Mouse (Mus musculus): ENCODE data around the gene Vkorc1l1. TPM values are rescaled to one million over a fixed set of nuclear protein-coding genes. Genes with fewer than 3 reads are reported as not detected.

The Vkorc1l1 gene
- polyA plus RNA-seq, 1 experiment = 8.8 TPM

DNA sequence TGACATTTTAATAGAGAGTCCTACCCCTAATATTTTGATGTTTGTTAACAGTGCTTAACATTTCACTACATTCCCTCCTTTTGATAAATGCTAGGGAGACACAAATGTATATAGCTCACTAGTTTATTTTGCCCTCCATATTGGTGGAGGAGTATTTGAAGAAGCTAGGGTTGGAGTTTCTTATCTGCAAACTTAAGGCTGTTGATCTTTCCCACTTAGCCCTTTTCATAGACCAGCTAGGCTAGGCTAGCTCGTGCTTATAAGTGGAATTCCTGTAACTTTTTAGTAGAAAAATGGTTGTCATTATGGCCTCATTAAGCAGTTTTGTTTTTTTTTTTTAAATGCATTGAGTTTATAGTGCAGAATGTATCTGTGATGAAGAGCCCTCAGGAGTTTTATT lies 1.6 kb downstream of the Vkorc1l1 start:
- H3K4me1 ChIP-seq (ENCODE audit: control insufficient read depth, insufficient read depth, insufficient read length, low read length) = no peaks in the 10 kb centered on the region
- no peak overlapping the region for H3K27ac ChIP-seq (ENCODE audit: insufficient read depth, low read depth, low read length)
- TF ChIP-seq CTCF (IDR thresholded peaks at IDR 0.05; ENCODE audit: extremely low read depth, insufficient read length, insufficient replicate concordance, low read depth, low read length) = no peak
- no peak for TF ChIP-seq POLR2A (IDR thresholded peaks at IDR 0.05; ENCODE audit: low read depth, low read length)
- H3K27me3 ChIP-seq (ENCODE audit: control insufficient read depth, insufficient read depth, low read length) = no peaks in the 10 kb centered on the region
- no peaks in the 10 kb centered on the region for H3K36me3 ChIP-seq (ENCODE audit: control insufficient read depth, insufficient read depth, low read length)
- 73% methylated on average over 1 of the region's 1 CpGs for WGBS
- no peak overlapping the region for H3K4me3 ChIP-seq (ENCODE audit: low read depth, low read length)

DNA sequence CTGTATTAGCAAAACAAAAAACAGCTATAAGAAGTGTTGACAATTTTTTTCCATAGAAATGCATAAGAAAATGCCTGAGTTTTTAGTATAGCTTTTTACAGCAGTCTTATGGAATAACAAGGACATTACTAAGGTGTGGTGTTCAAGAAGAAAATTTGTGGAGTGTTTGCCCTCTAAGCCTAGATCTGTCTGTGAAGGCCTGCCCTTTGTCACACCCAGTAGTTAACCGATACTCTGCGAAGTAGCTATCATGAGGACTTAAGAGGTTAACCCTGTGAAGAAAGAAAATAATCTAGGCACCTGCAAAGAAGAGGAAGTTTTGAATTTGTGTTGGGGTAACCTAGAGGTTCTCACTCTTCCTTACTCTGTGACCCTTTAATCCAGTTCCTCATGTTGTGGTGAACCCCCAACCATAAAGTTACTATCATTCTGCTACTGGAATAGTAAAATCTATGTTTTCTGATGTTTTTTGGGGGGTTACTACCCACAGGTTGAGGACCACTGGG lies 5.8 kb downstream of the Vkorc1l1 start:
- no peaks in the 10 kb centered on the region for H3K27me3 ChIP-seq (ENCODE audit: control insufficient read depth, insufficient read depth, low read length)
- H3K27ac ChIP-seq (ENCODE audit: insufficient read depth, low read depth, low read length) = no peak overlapping the region
- TF ChIP-seq POLR2A (IDR thresholded peaks at IDR 0.05; ENCODE audit: low read depth, low read length) = no peak
- no peak for TF ChIP-seq CTCF (IDR thresholded peaks at IDR 0.05; ENCODE audit: extremely low read depth, insufficient read length, insufficient replicate concordance, low read depth, low read length)
- no peaks in the 10 kb centered on the region for H3K4me1 ChIP-seq (ENCODE audit: control insufficient read depth, insufficient read depth, insufficient read length, low read length)
- H3K4me3 ChIP-seq (ENCODE audit: low read depth, low read length) = no peak overlapping the region
- 49% methylated on average over 2 of the region's 2 CpGs for WGBS
- H3K36me3 ChIP-seq (ENCODE audit: control insufficient read depth, insufficient read depth, low read length) = no peaks in the 10 kb centered on the region

DNA sequence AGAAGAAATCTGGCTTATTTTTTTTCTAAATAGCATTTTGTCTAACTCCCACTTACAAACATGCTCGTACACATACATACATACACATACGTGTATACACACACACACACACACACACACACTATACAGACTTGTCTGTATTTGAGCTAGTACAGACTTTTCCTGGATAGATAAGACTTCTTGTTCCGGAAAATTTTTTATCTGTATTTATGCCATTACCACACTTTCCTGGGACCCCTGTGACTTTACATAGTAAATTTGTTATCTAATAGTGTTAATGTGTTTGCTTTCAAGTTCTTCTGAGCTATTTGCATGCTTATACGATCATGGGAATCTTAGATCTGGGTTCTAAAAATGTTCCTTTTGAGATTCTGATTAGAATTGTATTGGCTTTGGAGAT lies 10.4 kb downstream of the Vkorc1l1 start:
- TF ChIP-seq POLR2A (IDR thresholded peaks at IDR 0.05; ENCODE audit: low read depth, low read length) (no peak), CTCF (IDR thresholded peaks at IDR 0.05; ENCODE audit: extremely low read depth, insufficient read length, insufficient replicate concordance, low read depth, low read length) (no peak)
- Histone ChIP-seq H3K36me3 (ENCODE audit: control insufficient read depth, insufficient read depth, low read length) (no peaks in the 10 kb centered on the region), H3K27me3 (ENCODE audit: control insufficient read depth, insufficient read depth, low read length) (no peaks in the 10 kb centered on the region), H3K4me3 (ENCODE audit: low read depth, low read length) (no peak overlapping the region), H3K4me1 (ENCODE audit: control insufficient read depth, insufficient read depth, insufficient read length, low read length) (no peaks in the 10 kb centered on the region), H3K27ac (ENCODE audit: insufficient read depth, low read depth, low read length) (no peak overlapping the region)
- WGBS = 82% methylated on average over 4 of the region's 4 CpGs

DNA sequence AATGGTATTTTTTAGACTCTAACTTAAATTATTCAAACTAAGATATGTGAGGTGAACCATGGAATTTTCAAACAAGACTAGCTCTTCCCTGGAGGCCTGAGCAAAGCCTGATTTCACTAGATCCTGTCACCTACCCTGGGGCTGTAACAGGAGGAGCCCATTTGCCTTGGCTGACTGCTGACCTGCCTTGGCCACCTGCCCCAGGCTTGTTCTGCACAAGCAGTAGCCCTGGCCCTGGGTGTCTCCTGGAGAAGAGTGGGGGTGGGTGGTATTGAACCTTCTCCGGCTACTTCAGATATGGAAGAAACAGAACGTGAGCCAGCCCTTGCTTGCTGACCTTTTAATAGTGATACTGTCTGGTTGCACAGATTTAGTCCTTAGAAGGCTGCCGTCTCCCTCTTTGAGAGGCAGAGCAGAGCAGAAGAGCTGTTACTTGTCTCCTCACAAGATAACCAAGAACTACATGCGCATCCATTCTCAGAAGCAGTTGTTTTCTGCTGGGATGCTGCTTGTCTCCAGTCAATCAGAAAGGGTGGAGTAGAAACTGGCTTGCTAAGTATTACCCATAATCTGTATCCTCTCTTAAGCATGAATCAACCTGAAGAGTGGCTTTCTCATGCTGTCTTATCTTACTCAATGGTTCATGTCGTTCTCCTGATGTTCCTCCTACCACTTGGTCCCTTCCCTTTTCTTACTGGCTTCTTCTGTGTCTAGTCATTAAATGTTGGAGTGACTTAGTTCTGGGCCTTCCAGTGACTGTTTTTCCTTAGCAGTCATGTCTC lies 12.9 kb downstream of the Vkorc1l1 start:
- no peaks in the 10 kb centered on the region for H3K36me3 ChIP-seq (ENCODE audit: control insufficient read depth, insufficient read depth, low read length)
- TF ChIP-seq CTCF (IDR thresholded peaks at IDR 0.05; ENCODE audit: extremely low read depth, insufficient read length, insufficient replicate concordance, low read depth, low read length) (no peak), POLR2A (IDR thresholded peaks at IDR 0.05; ENCODE audit: low read depth, low read length) (no peak)
- H3K27ac ChIP-seq (ENCODE audit: insufficient read depth, low read depth, low read length) = no peak overlapping the region
- no peaks in the 10 kb centered on the region for H3K27me3 ChIP-seq (ENCODE audit: control insufficient read depth, insufficient read depth, low read length)
- no peak overlapping the region for H3K4me3 ChIP-seq (ENCODE audit: low read depth, low read length)
- WGBS = 74% methylated on average over 5 of the region's 5 CpGs
- H3K4me1 ChIP-seq (ENCODE audit: control insufficient read depth, insufficient read depth, insufficient read length, low read length) = no peaks in the 10 kb centered on the region

DNA sequence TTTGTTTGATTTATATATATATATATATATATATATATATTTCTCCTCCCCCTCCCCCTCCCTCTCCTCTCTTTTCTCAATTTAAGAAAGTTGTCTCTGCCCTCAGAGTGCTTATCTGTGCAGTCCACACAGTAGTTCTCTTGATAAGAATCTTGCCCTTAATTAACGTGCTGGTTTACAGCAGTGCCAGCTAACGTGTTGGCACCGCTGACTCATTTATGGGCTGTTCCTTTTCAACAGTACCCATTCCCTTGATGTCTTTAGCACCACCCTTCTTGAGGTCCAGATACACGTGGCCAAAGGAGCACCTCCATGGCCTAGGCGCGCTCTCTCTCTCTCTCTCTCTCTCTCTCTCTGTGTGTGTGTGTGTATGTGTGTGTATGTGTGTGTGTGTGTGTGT lies 14.0 kb downstream of the Vkorc1l1 start:
- H3K27me3 ChIP-seq (ENCODE audit: control insufficient read depth, insufficient read depth, low read length) = no peaks in the 10 kb centered on the region
- WGBS = 33% methylated on average over 6 of the region's 6 CpGs
- TF ChIP-seq POLR2A (IDR thresholded peaks at IDR 0.05; ENCODE audit: low read depth, low read length) = no peak
- TF ChIP-seq CTCF (IDR thresholded peaks at IDR 0.05; ENCODE audit: extremely low read depth, insufficient read length, insufficient replicate concordance, low read depth, low read length) = no peak
- H3K27ac ChIP-seq (ENCODE audit: insufficient read depth, low read depth, low read length) = no peak overlapping the region
- H3K4me3 ChIP-seq (ENCODE audit: low read depth, low read length) = no peak overlapping the region
- H3K36me3 ChIP-seq (ENCODE audit: control insufficient read depth, insufficient read depth, low read length) = no peaks in the 10 kb centered on the region
- H3K4me1 ChIP-seq (ENCODE audit: control insufficient read depth, insufficient read depth, insufficient read length, low read length) = no peaks in the 10 kb centered on the region

DNA sequence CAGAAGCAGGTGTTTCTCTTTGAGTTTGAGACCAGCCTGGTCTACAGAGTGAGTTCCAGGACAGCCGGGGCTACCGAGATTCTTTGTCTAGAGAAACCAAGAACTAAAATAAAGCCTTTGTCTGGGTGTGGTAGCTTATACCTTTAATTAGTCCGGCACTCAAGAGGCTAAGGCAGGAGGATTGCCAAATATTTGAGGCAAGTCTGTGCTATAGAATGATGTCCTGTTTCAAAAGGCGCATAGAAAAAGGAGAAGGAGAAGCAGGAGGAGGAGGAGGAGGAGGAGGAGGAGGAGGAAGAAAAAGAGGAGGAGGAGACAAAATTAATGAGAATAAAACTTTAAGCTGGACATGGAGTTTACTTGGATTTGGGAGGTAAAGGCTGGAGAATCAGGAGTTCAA lies 21.5 kb downstream of the Vkorc1l1 start:
- Histone ChIP-seq H3K27me3 (ENCODE audit: control insufficient read depth, insufficient read depth, low read length) (no peaks in the 10 kb centered on the region), H3K4me3 (ENCODE audit: low read depth, low read length) (no peak overlapping the region), H3K36me3 (ENCODE audit: control insufficient read depth, insufficient read depth, low read length) (no peaks in the 10 kb centered on the region), H3K27ac (ENCODE audit: insufficient read depth, low read depth, low read length) (no peak overlapping the region), H3K4me1 (ENCODE audit: control insufficient read depth, insufficient read depth, insufficient read length, low read length) (no peaks in the 10 kb centered on the region)
- TF ChIP-seq POLR2A (IDR thresholded peaks at IDR 0.05; ENCODE audit: low read depth, low read length) (no peak), CTCF (IDR thresholded peaks at IDR 0.05; ENCODE audit: extremely low read depth, insufficient read length, insufficient replicate concordance, low read depth, low read length) (no peak)
- 67% methylated on average over 4 of the region's 4 CpGs for WGBS

DNA sequence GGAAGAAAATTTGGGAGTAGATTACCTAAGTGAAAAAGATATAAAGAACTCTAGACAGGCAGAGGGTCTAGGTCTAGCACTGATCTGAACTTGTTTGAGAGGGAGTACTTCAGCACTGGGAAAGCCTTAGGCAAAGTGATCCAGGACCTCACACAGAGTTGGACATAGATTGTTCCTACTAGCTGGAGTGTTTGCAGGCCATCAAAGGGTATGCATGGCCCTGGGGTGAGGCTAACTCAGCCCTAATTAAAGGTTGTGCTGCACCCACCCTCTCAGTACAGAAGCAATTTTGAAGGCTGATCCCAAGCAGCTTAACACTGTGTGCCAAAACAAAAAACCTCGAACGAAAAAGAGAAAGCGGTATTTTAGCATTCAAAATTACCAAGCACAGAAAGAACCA lies 24.7 kb downstream of the Vkorc1l1 start:
- TF ChIP-seq CTCF (IDR thresholded peaks at IDR 0.05; ENCODE audit: extremely low read depth, insufficient read length, insufficient replicate concordance, low read depth, low read length) (no peak), POLR2A (IDR thresholded peaks at IDR 0.05; ENCODE audit: low read depth, low read length) (no peak)
- H3K27ac ChIP-seq (ENCODE audit: insufficient read depth, low read depth, low read length) = no peak overlapping the region
- H3K36me3 ChIP-seq (ENCODE audit: control insufficient read depth, insufficient read depth, low read length) = peaks cover 1% of the 10 kb centered on the region
- no peaks in the 10 kb centered on the region for H3K4me1 ChIP-seq (ENCODE audit: control insufficient read depth, insufficient read depth, insufficient read length, low read length)
- H3K4me3 ChIP-seq (ENCODE audit: low read depth, low read length) = no peak overlapping the region
- 94% methylated on average over 3 of the region's 3 CpGs for WGBS
- no peaks in the 10 kb centered on the region for H3K27me3 ChIP-seq (ENCODE audit: control insufficient read depth, insufficient read depth, low read length)

Measured in small intestine, adult 2 months (tissue).